26 mouse cellular contexts compared by ENCODE assay signal in the genomic region with DNA sequence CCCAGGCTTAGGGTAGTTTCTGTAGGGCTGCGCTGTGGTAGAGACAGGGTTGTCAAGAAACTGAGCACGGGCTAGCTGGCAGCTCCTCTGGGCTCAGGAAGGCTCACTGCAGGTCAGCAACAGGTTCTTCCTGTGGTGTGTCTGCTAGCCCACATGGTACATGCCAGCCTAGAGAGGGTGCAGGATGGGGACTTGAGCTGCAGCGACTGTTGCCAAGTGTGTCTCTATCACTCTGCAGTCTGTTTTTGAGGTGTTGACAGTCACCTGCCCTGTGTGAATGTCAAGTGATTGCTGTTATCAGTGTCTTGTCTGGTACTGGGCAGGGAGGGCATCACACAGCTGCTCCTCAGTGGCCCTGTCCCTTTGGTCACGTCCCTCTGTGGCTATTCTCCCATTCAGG. TPM values are rescaled to one million over a fixed set of nuclear protein-coding genes. Genes with fewer than 3 reads are reported as not detected.
DNase-seq lines count a peak whose midpoint lies in the region; ATAC-seq and TF ChIP-seq lines count a peak whose summit lies in the region.
"Had no signal": no experiment of that assay in that cellular context is flagged by ENCODE, and none has a peak within 500 bp of the region (broad histone marks: within the 10 kb centered on the region; RNA-seq: fewer than 3 reads in every experiment).

No protein-coding gene starts in this region.

- no peaks in the 10 kb centered on the region for H3K9me3 ChIP-seq in heart, embryonic 11.5 days (replicated peaks; ENCODE audit: control insufficient read depth, low read length)
- H3K9me3 ChIP-seq in liver, embryonic 11.5 days (ENCODE audit: control insufficient read depth, low read length), result no peaks in the 10 kb centered on the region
- H3K9me3 ChIP-seq: heart, embryonic 13.5 days; hindbrain, embryonic 12.5 days; kidney, embryonic 15.5 days; limb, embryonic 12.5 days; liver, embryonic 13.5 days; midbrain, embryonic 13.5 days; neural tube, embryonic 15.5 days had no signal

- peak in 1 of 2 experiments; percentile 30 for DNase-seq in heart, adult 2 months
- DNase-seq in liver, adult 2 months (ENCODE audit: extremely low read depth, low read depth, low spot score), result peak; percentile 46
- no peak for DNase-seq in liver, embryonic 11.5 days (ENCODE audit: low spot score)
- DNase-seq in CD4-positive, CD25-positive, alpha-beta regulatory T cell, adult 2 months (ENCODE audit: low read depth, low spot score), result peak; percentile 40
- DNase-seq in adrenal gland, adult 18-20 months (ENCODE audit: low spot score in 2 of 2), result no peak
- DNase-seq in kidney, adult 11 months, result no peak
- DNase-seq: adrenal gland, postnatal 10 days; cerebellum, adult 8-10 months; cerebellum, postnatal 36 days; gastrocnemius, postnatal 14 days; kidney, adult 18-20 months; kidney, postnatal 25 days; liver, embryonic 13.5 days; lung, embryonic 14.5 days; lung, postnatal 14 days; right cerebral cortex, postnatal 25 days; spleen, adult 18-20 months had no signal

- 46% methylated on average over 4 of the region's 4 CpGs for WGBS in heart, adult 2 months
- 55% methylated on average over 4 of the region's 4 CpGs for WGBS in heart, embryonic 11.5 days (ENCODE audit: insufficient replicate concordance)
- WGBS in liver, adult 2 months, result 37% methylated on average over 4 of the region's 4 CpGs
- 62% methylated on average over 4 of the region's 4 CpGs for WGBS in liver, embryonic 11.5 days

- intact Hi-C loops in heart, adult 2 months (cut with DNase I), result no loop called here

- no peak for TF ChIP-seq CTCF in heart, adult 2 months (IDR thresholded peaks at IDR 0.05)
- no peak for TF ChIP-seq CTCF in liver, adult 2 months (IDR thresholded peaks at IDR 0.05; ENCODE audit: low read depth, low read length)

- H3K4me2 ChIP-seq in heart, embryonic 11.5 days, result no peak overlapping the region
- H3K4me2 ChIP-seq in liver, embryonic 11.5 days, result no peak overlapping the region
- H3K4me2 ChIP-seq: heart, embryonic 13.5 days; hindbrain, embryonic 12.5 days; kidney, embryonic 15.5 days; limb, embryonic 12.5 days; liver, embryonic 13.5 days; lung, embryonic 14.5 days; midbrain, embryonic 13.5 days; neural tube, embryonic 15.5 days had no signal

- no peak for ATAC-seq in heart, embryonic 11.5 days (replicated peaks; ENCODE audit: insufficient number of reproducible peaks, low FRiP score, low TSS enrichment)
- no peak for ATAC-seq in liver, embryonic 11.5 days (replicated peaks; ENCODE audit: low FRiP score)
- 0 out of 2 replicates have a peak, but pooled peaks have one; percentile 5 for ATAC-seq in megakaryocyte-erythroid progenitor cell, adult 5-6 weeks (replicated peaks; ENCODE audit: low FRiP score, low TSS enrichment, poor library complexity, severe bottlenecking)
- ATAC-seq: forebrain, embryonic 14.5 days; midbrain, embryonic 13.5 days had no signal

- no peaks in the 10 kb centered on the region; the same call in 1 of the 2 replicates for H3K36me3 ChIP-seq in heart, adult 2 months (ENCODE audit: control insufficient read depth, insufficient read depth, low read length)
- H3K36me3 ChIP-seq in heart, embryonic 11.5 days (ENCODE audit: control insufficient read depth, insufficient read depth, low read length), result no peaks in the 10 kb centered on the region
- H3K36me3 ChIP-seq in liver, adult 2 months (ENCODE audit: control insufficient read depth, insufficient read depth, low read length), result no peaks in the 10 kb centered on the region
- H3K36me3 ChIP-seq in liver, embryonic 11.5 days (ENCODE audit: control insufficient read depth, insufficient read depth, low read length), result no peaks in the 10 kb centered on the region
- H3K36me3 ChIP-seq: heart, embryonic 13.5 days; hindbrain, embryonic 12.5 days; kidney, embryonic 15.5 days; limb, embryonic 12.5 days; liver, embryonic 13.5 days; midbrain, embryonic 13.5 days; neural tube, embryonic 15.5 days had no signal

- peak; percentile 80 for TF ChIP-seq EP300 in heart, adult 2 months (IDR thresholded peaks at IDR 0.05; ENCODE audit: insufficient read depth, low read depth, low read length)

- H3K27me3 ChIP-seq in heart, adult 2 months (ENCODE audit: control insufficient read depth, insufficient read depth, low read length), result no peaks in the 10 kb centered on the region
- peaks cover 13% of the 10 kb centered on the region for H3K27me3 ChIP-seq in heart, embryonic 11.5 days (ENCODE audit: control insufficient read depth, insufficient read depth, low read length)
- no peaks in the 10 kb centered on the region for H3K27me3 ChIP-seq in liver, adult 2 months (ENCODE audit: control insufficient read depth, insufficient read depth, low read length)
- H3K27me3 ChIP-seq in liver, embryonic 11.5 days (replicated peaks; ENCODE audit: control insufficient read depth, insufficient read depth, low read length), result no peaks in the 10 kb centered on the region
- H3K27me3 ChIP-seq: heart, embryonic 13.5 days; hindbrain, embryonic 12.5 days; kidney, embryonic 15.5 days; limb, embryonic 12.5 days; liver, embryonic 13.5 days; midbrain, embryonic 13.5 days; neural tube, embryonic 15.5 days had no signal

- H3K9ac ChIP-seq in heart, adult 2 months (ENCODE audit: low read depth, low read length), result no peak overlapping the region
- H3K9ac ChIP-seq in heart, embryonic 11.5 days (ENCODE audit: low read depth, low read length), result no peak overlapping the region
- H3K9ac ChIP-seq in liver, adult 2 months (ENCODE audit: low read depth, low read length), result peak overlapping the region; percentile 36; the same call in 1 of the 2 replicates
- H3K9ac ChIP-seq in liver, embryonic 11.5 days (ENCODE audit: low read depth, low read length), result no peak overlapping the region
- H3K9ac ChIP-seq: heart, embryonic 13.5 days; hindbrain, embryonic 12.5 days; kidney, embryonic 15.5 days; limb, embryonic 12.5 days; liver, embryonic 13.5 days; lung, embryonic 14.5 days; midbrain, embryonic 13.5 days; neural tube, embryonic 15.5 days had no signal

- no peak overlapping the region for H3K4me3 ChIP-seq in heart, adult 2 months
- H3K4me3 ChIP-seq in heart, embryonic 11.5 days (ENCODE audit: low read depth, low read length), result no peak overlapping the region
- no peak overlapping the region for H3K4me3 ChIP-seq in liver, adult 2 months (ENCODE audit: insufficient read depth, low read depth, low read length)
- H3K4me3 ChIP-seq in liver, embryonic 11.5 days (ENCODE audit: low read depth, low read length), result no peak overlapping the region
- H3K4me3 ChIP-seq: heart, embryonic 13.5 days; hindbrain, embryonic 12.5 days; kidney, embryonic 15.5 days; limb, embryonic 12.5 days; liver, embryonic 13.5 days; midbrain, embryonic 13.5 days; neural tube, embryonic 15.5 days had no signal

- H3K4me1 ChIP-seq in heart, adult 2 months (ENCODE audit: control insufficient read depth, insufficient read depth, low read length), result peaks cover 41% of the 10 kb centered on the region
- peaks cover 40% of the 10 kb centered on the region for H3K4me1 ChIP-seq in heart, embryonic 11.5 days (ENCODE audit: control insufficient read depth, insufficient read depth, low read length)
- H3K4me1 ChIP-seq in liver, adult 2 months (ENCODE audit: control insufficient read depth, insufficient read depth, low read length), result peaks cover 84% of the 10 kb centered on the region
- peaks cover 28% of the 10 kb centered on the region for H3K4me1 ChIP-seq in liver, embryonic 11.5 days (replicated peaks; ENCODE audit: control insufficient read depth, insufficient read depth, low read length)

- H3K79me2 ChIP-seq in heart, adult 2 months (replicated peaks; ENCODE audit: control insufficient read depth, insufficient read depth, low read length), result peaks cover 18% of the 10 kb centered on the region
- peaks cover 100% of the 10 kb centered on the region for H3K79me2 ChIP-seq in liver, adult 2 months (ENCODE audit: control insufficient read depth, insufficient read depth, low read length)

- no peak for TF ChIP-seq POLR2A in heart, adult 2 months (IDR thresholded peaks at IDR 0.05; ENCODE audit: insufficient read depth, low read depth, low read length)
- TF ChIP-seq POLR2A in liver, adult 2 months (IDR thresholded peaks at IDR 0.05; ENCODE audit: extremely low read depth, insufficient read depth, low read length), result no peak

- no peak overlapping the region for H3K27ac ChIP-seq in heart, adult 2 months
- no peak overlapping the region for H3K27ac ChIP-seq in heart, embryonic 11.5 days (ENCODE audit: low read depth, low read length)
- peak overlapping the region; percentile 8; the same call in 1 of the 2 replicates for H3K27ac ChIP-seq in liver, adult 2 months (replicated peaks; ENCODE audit: insufficient read depth, low read depth, low read length)
- H3K27ac ChIP-seq in liver, embryonic 11.5 days (ENCODE audit: low read depth, low read length), result no peak overlapping the region
- H3K27ac ChIP-seq: heart, embryonic 13.5 days; hindbrain, embryonic 12.5 days; kidney, embryonic 15.5 days; limb, embryonic 12.5 days; liver, embryonic 13.5 days; midbrain, embryonic 13.5 days; neural tube, embryonic 15.5 days had no signal

RNA-seq across cellular contexts. Expression of a gene that starts 52.8 kb away (rescaled TPM):
- 10 to 100 TPM; 45.1 to 52.0 TPM for total RNA-seq in heart, adult 2 months (2021)
- 42.7 and 52.6 TPM in 2 replicates for polyA plus RNA-seq in heart, adult 2 months (2012; rRNA removed)
- polyA plus RNA-seq in heart, embryonic 11.5 days (2014; fragmentation: Nextera tagmentation; extraction: Ambion mirVana), result 4.2 and 5.2 TPM in 2 replicates
- total RNA-seq in liver, adult 2 months (2014; rRNA removed), result 108 and 124 TPM in 2 replicates
- 303 and 313 TPM in 2 replicates for polyA plus RNA-seq in liver, adult 2 months (2012; rRNA removed)
- 5.2 and 5.5 TPM in 2 replicates for polyA plus RNA-seq in liver, embryonic 11.5 days (2014; fragmentation: Nextera tagmentation; extraction: Ambion mirVana)
- 4.6 and 7.0 TPM in 2 replicates for total RNA-seq in megakaryocyte-erythroid progenitor cell, adult 5-6 weeks (2014; fragmentation: Nextera tagmentation)
- 2.8 and 8.0 TPM in 2 replicates for total RNA-seq in megakaryocyte-erythroid progenitor cell, adult 5-6 weeks (2017)
- 10 to 100 TPM; 52.1 to 52.6 TPM for total RNA-seq in adrenal gland, adult 18-20 months (2021)

Comparison
In these comparisons a context has a peak if more than half of its experiments do, and no peak if none do; other contexts are left out.
1. DNase-seq: peak in liver, adult 2 months (single experiment) and CD4-positive, CD25-positive, alpha-beta regulatory T cell, adult 2 months (single experiment); none in liver, embryonic 11.5 days (single experiment), adrenal gland, adult 18-20 months (0 of 2) and kidney, adult 11 months (single experiment).
2. RNA of a gene that starts 52.8 kb away (total RNA-seq): 108 to 124 TPM in liver, adult 2 months, 52.1 to 52.6 TPM in adrenal gland, adult 18-20 months and 45.1 to 52.0 TPM in heart, adult 2 months; 2.8 to 8.0 TPM in megakaryocyte-erythroid progenitor cell, adult 5-6 weeks; every median in the first group is over 4 times any median in the second.